Mouse (Mus musculus) ES-E14 (cell line): ENCODE data around the gene Hebp1.

Source experiments
- CHD2 ChIP-seq: IDR thresholded peaks from 2 replicates; pipeline ENCODE4 v1.6.1; 2014; ENCODE audit warnings: mild to moderate bottlenecking, low read depth, low read length, inconsistent platforms
- HCFC1 ChIP-seq: IDR thresholded peaks from 2 replicates; pipeline ENCODE4 v1.6.1; 2012; ENCODE audit warnings: low read length, inconsistent platforms, borderline replicate concordance; ENCODE audit not compliant: insufficient read depth
- MAFK ChIP-seq: IDR thresholded peaks from 2 replicates; pipeline ENCODE4 v1.6.1; 2014; ENCODE audit warnings: mild to moderate bottlenecking, low read depth, low read length, inconsistent platforms; ENCODE audit not compliant: insufficient read depth
- ZC3H11A ChIP-seq: IDR thresholded peaks from 2 replicates; pipeline ENCODE4 v1.6.1; 2012; ENCODE audit warnings: low read depth, mild to moderate bottlenecking, inconsistent platforms, low read length, borderline replicate concordance
- ZNF384 ChIP-seq: IDR thresholded peaks from 2 replicates; pipeline ENCODE4 v1.6.1; 2012; ENCODE audit warnings: low read depth, low read length, inconsistent platforms

DNA sequence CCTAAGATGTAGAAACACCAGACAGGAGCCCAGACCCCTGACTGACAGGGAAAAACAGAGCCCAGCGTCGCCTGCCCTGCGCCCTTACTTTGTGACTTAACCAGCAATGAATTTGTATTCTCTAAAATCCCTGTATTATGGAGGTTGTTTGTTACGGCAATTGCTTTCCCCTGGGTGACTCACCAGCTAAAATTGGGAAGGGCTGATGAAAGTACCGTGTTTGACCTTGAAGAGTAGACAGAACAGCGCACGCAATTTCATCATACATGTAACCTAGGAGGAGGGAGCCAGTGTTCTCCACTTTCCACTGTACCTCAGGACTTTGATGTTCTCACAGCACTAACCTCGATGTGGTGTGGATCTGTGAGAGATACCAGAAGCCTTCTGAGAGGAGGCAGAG lies 4.8 kb downstream of the Hebp1 start:
- TF ChIP-seq ZNF384: no peak
- no peak for TF ChIP-seq CHD2
- TF ChIP-seq ZC3H11A: no peak
- TF ChIP-seq MAFK: no peak
- TF ChIP-seq HCFC1: no peak
